Mouse (Mus musculus) CH12.LX (cell line): ENCODE results near the gene Ldb2.

ENCODE experiments used
- CTCF ChIP-seq, 2 experiments: IDR thresholded peaks in 1 of 2; conservative IDR thresholded peaks in 1 of 2; 2 replicates each; pipeline ENCODE4 v1.5.1; 2011 to 2012; ENCODE audit warnings: low read depth in 2 of 2, low read length in 2 of 2, improper control_type of control experiment in 1 of 2, inconsistent platforms in 1 of 2, mild to moderate bottlenecking in 1 of 2, moderate library complexity in 1 of 2
- MYC ChIP-seq: IDR thresholded peaks from 2 replicates; pipeline ENCODE4 v1.6.1; 2011; ENCODE audit warnings: low read depth, mild to moderate bottlenecking, improper control_type of control experiment, low read length
- PAX5 ChIP-seq: IDR thresholded peaks from 2 replicates; pipeline ENCODE4 v1.6.1; 2012; ENCODE audit warnings: low read length, inconsistent platforms, mixed read lengths
- TCF12 ChIP-seq: IDR thresholded peaks from 2 replicates; pipeline ENCODE4 v1.6.1; 2014; ENCODE audit warnings: low read depth, mild to moderate bottlenecking, inconsistent platforms, low read length, improper control_type of control experiment
- ZC3H11A ChIP-seq: IDR thresholded peaks from 2 replicates; pipeline ENCODE4 v1.6.1; 2012; ENCODE audit warnings: low read depth, mild to moderate bottlenecking, inconsistent platforms, low read length, improper control_type of control experiment
- ZNF384 ChIP-seq: IDR thresholded peaks from 2 replicates; pipeline ENCODE4 v1.6.1; 2012; ENCODE audit warnings: low read depth, low read length, improper control_type of control experiment, inconsistent platforms

DNA sequence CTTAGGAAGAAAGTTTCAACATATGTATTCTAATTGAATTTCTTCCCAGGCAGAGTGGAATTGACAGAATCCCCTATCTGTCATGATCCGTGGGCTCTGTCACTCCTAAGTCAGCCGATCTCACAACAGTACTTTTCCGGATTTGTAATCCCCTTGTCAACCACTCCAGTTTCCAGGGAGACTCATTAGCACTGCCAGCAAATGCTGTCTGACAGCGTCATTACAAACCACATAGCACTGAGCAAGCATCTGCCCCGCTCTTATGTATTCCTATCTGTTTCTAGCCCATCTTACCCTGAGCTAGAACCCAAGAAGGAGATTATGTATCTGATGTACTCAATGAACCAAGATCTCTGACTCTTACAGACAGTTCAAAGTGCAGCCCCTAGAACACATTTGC lies 105.8 kb downstream of the Ldb2 start:
- TF ChIP-seq PAX5 (no peak), ZC3H11A (no peak), TCF12 (no peak), CTCF (conservative IDR thresholded peaks at IDR 0.05 in 1 of 2, IDR thresholded peaks at IDR 0.05 in 1 of 2; ENCODE audit: low read depth in 2 of 2, low read length in 2 of 2) (no peak), ZNF384 (no peak), MYC (no peak)
